14 mouse cellular contexts compared by ENCODE assay signal in the genomic region with DNA sequence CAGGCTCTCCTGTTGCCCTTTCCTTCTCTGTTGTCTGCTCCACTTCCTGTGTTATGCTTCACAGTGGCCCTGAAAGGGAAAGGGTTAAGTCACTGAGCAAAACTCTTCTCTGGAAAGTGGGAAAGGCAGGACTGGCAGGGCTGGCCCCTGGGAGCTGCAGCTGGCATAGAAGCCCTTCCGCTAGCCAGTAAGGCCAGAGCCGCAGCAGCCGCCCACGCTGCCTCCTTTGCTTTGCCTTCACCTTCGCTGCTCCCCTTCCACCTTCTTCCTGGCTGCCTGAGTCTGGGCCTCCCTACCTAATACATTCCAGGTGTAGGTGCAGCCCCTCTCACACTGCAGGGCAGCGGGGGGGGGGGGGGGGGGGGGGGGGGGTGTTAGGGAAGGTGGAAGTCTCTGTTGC. TPM values are rescaled to one million over a fixed set of nuclear protein-coding genes. Genes with fewer than 3 reads are reported as not detected.
DNase-seq lines count a peak whose midpoint lies in the region; ATAC-seq and TF ChIP-seq lines count a peak whose summit lies in the region.
"Had no signal": no experiment of that assay in that cellular context is flagged by ENCODE, and none has a peak within 500 bp of the region (broad histone marks: within the 10 kb centered on the region; RNA-seq: fewer than 3 reads in every experiment).

No protein-coding gene starts in this region.

- no peak overlapping the region for H3K4me3 ChIP-seq in heart, embryonic 13.5 days
- no peak overlapping the region for H3K4me3 ChIP-seq in lung, embryonic 14.5 days (ENCODE audit: low read depth, low read length)
- no peak overlapping the region for H3K4me3 ChIP-seq in midbrain, embryonic 15.5 days
- H3K4me3 ChIP-seq: erythroblast, embryonic 14.5 days; midbrain, embryonic 10.5 days had no signal

- intact Hi-C loops in heart, postnatal 36 days (cut with DNase I), result no loop called here

- no peak for ATAC-seq in heart, embryonic 13.5 days (ENCODE audit: extremely low read depth, insufficient number of reproducible peaks, low FRiP score, low TSS enrichment)
- ATAC-seq in lung, embryonic 14.5 days (ENCODE audit: insufficient read depth), result no peak
- no peak for ATAC-seq in midbrain, embryonic 15.5 days (replicated peaks)

- peak overlapping the region; percentile 59 for H3K27ac ChIP-seq in heart, embryonic 13.5 days (replicated peaks)
- H3K27ac ChIP-seq in lung, embryonic 14.5 days (ENCODE audit: low read depth), result no peak overlapping the region
- no peak overlapping the region for H3K27ac ChIP-seq in midbrain, embryonic 15.5 days
- H3K27ac ChIP-seq: midbrain, embryonic 10.5 days had no signal

- 0 out of 2 replicates have a peak, but pooled peaks cover 3% of the 10 kb centered on the region for H3K27me3 ChIP-seq in heart, embryonic 13.5 days (replicated peaks)
- no peaks in the 10 kb centered on the region for H3K27me3 ChIP-seq in lung, embryonic 14.5 days (ENCODE audit: insufficient read depth, low read length)
- H3K27me3 ChIP-seq in midbrain, embryonic 15.5 days (replicated peaks), result no peaks in the 10 kb centered on the region
- H3K27me3 ChIP-seq: CH12.LX had no signal

- H3K36me3 ChIP-seq in heart, embryonic 13.5 days, result no peaks in the 10 kb centered on the region
- 0 out of 2 replicates have a peak, but pooled peaks cover 6% of the 10 kb centered on the region for H3K36me3 ChIP-seq in lung, embryonic 14.5 days (ENCODE audit: insufficient read depth)
- H3K36me3 ChIP-seq in midbrain, embryonic 15.5 days (replicated peaks), result no peaks in the 10 kb centered on the region

- no peak for DNase-seq in heart, postnatal 36 days
- DNase-seq in lung, embryonic 14.5 days, result peak; percentile 32
- DNase-seq in lung, postnatal 14 days, result no peak
- DNase-seq in embryo, embryonic 11 days, result peak; percentile 17
- DNase-seq in lung, postnatal 4 days, result peak; percentile 12 to 28
- no peak for DNase-seq in spleen, adult 18-20 months
- DNase-seq: cerebellum, adult 18-20 months; gastrocnemius, postnatal 36 days; kidney, adult 8-10 months had no signal

- H3K4me2 ChIP-seq in heart, embryonic 13.5 days, result peak overlapping the region; percentile 33
- peak overlapping the region; percentile 27; the same call in 1 of the 2 replicates for H3K4me2 ChIP-seq in lung, embryonic 14.5 days
- H3K4me2 ChIP-seq in midbrain, embryonic 15.5 days, result no peak overlapping the region

- no peak for TF ChIP-seq CTCF in lung, embryonic 14.5 days (IDR thresholded peaks at IDR 0.05; ENCODE audit: low read depth)

- peaks cover 38% of the 10 kb centered on the region for H3K4me1 ChIP-seq in heart, embryonic 13.5 days
- no peaks in the 10 kb centered on the region; the same call in 1 of the 2 replicates for H3K4me1 ChIP-seq in lung, embryonic 14.5 days (ENCODE audit: insufficient read depth)
- peaks cover 10% of the 10 kb centered on the region for H3K4me1 ChIP-seq in midbrain, embryonic 15.5 days

- H3K9me3 ChIP-seq in heart, embryonic 13.5 days, result no peaks in the 10 kb centered on the region
- no peaks in the 10 kb centered on the region for H3K9me3 ChIP-seq in lung, embryonic 14.5 days (ENCODE audit: low read depth, low read length)
- H3K9me3 ChIP-seq in midbrain, embryonic 15.5 days, result no peaks in the 10 kb centered on the region
- H3K9me3 ChIP-seq: midbrain, embryonic 10.5 days had no signal

- H3K9ac ChIP-seq in heart, embryonic 13.5 days, result no peak overlapping the region
- no peak overlapping the region for H3K9ac ChIP-seq in lung, embryonic 14.5 days
- no peak overlapping the region for H3K9ac ChIP-seq in midbrain, embryonic 15.5 days

- 65% methylated on average over 5 of the region's 6 CpGs for WGBS in heart, embryonic 13.5 days
- 32% methylated on average over 3 of the region's 6 CpGs for WGBS in lung, embryonic 14.5 days
- WGBS in midbrain, embryonic 15.5 days, result 67% methylated on average over 5 of the region's 6 CpGs

RNA-seq across cellular contexts. Expression of a gene that starts 8.5 kb away (rescaled TPM):
- polyA plus RNA-seq in heart, embryonic 13.5 days (2015; fragmentation: Nextera tagmentation; extraction: Ambion mirVana), result 6.4 and 6.9 TPM in 2 replicates
- total RNA-seq in heart, postnatal 36 days (2021), result 10 to 100 TPM in 1 of 2 experiments, 1 to 10 TPM in 1; 6.9 to 11.0 TPM
- polyA plus RNA-seq in lung, embryonic 14.5 days (2014; fragmentation: Nextera tagmentation; extraction: Ambion mirVana), result 14.5 and 14.6 TPM in 2 replicates
- polyA plus RNA-seq in midbrain, embryonic 15.5 days (2015; fragmentation: Nextera tagmentation; extraction: Ambion mirVana), result 15.7 and 16.2 TPM in 2 replicates
- polyA plus RNA-seq: erythroblast, embryonic 14.5 days had no signal

RNA-seq across cellular contexts. Expression of a gene that starts 37.4 kb away (rescaled TPM):
- polyA plus RNA-seq in heart, embryonic 13.5 days (2015; fragmentation: Nextera tagmentation; extraction: Ambion mirVana), result 22.4 and 23.3 TPM in 2 replicates
- 10 to 100 TPM; 32.8 to 37.2 TPM for total RNA-seq in heart, postnatal 36 days (2021)
- polyA plus RNA-seq in lung, embryonic 14.5 days (2014; fragmentation: Nextera tagmentation; extraction: Ambion mirVana), result 27.0 and 29.4 TPM in 2 replicates
- polyA plus RNA-seq in midbrain, embryonic 15.5 days (2015; fragmentation: Nextera tagmentation; extraction: Ambion mirVana), result 86.0 and 97.9 TPM in 2 replicates

RNA-seq across cellular contexts. Expression of a gene that starts 41.9 kb away (rescaled TPM):
- 16.7 and 20.0 TPM in 2 replicates for polyA plus RNA-seq in heart, embryonic 13.5 days (2015; fragmentation: Nextera tagmentation; extraction: Ambion mirVana)
- total RNA-seq in heart, postnatal 36 days (2021), result 10 to 100 TPM; 10.9 to 13.3 TPM
- polyA plus RNA-seq in lung, embryonic 14.5 days (2014; fragmentation: Nextera tagmentation; extraction: Ambion mirVana), result 38.0 TPM in 2 replicates
- polyA plus RNA-seq in midbrain, embryonic 15.5 days (2015; fragmentation: Nextera tagmentation; extraction: Ambion mirVana), result 40.6 and 41.3 TPM in 2 replicates

Comparison
In these comparisons a context has a peak if more than half of its experiments do, and no peak if none do; other contexts are left out.
1. DNase-seq: peak in lung, embryonic 14.5 days (single experiment), embryo, embryonic 11 days (single experiment) and lung, postnatal 4 days (2 of 2); none in heart, postnatal 36 days (0 of 2), lung, postnatal 14 days (single experiment) and spleen, adult 18-20 months (0 of 2).